Mouse (Mus musculus) midbrain, embryonic 16.5 days (tissue): Measurements from ENCODE around the gene Nudt17. TPM values are rescaled to one million over a fixed set of nuclear protein-coding genes. Genes with fewer than 3 reads are reported as not detected.

Experiments
- ATAC-seq: fragments of 200-750 bp; cut with Nextera tagmentation; 2 replicates; pipeline ENCODE4 v1.8.0; 2017; ENCODE audit warnings: moderate TSS enrichment
- H3K27ac ChIP-seq: fragments of 300-500 bp; sonication (generic); 2 replicates; pipeline ENCODE4 v1.5.1; 2014; ENCODE audit warnings: mild to moderate bottlenecking, low read length, mixed read lengths
- H3K27me3 ChIP-seq: fragments of 300-500 bp; sonication (generic); 2 replicates; pipeline ENCODE4 v1.6.1; 2014; ENCODE audit warnings: low read depth, low read length, mixed read lengths; ENCODE audit not compliant: control insufficient read depth, insufficient read depth
- H3K36me3 ChIP-seq: fragments of 300-500 bp; sonication (generic); 2 replicates; pipeline ENCODE4 v1.6.1; 2014; ENCODE audit warnings: mild to moderate bottlenecking, low read length, moderate library complexity, mixed read lengths; ENCODE audit not compliant: control insufficient read depth, insufficient read depth
- H3K4me1 ChIP-seq: fragments of 300-500 bp; sonication (generic); 2 replicates; pipeline ENCODE4 v1.6.1; 2014; ENCODE audit warnings: mild to moderate bottlenecking, low read length, mixed read lengths; ENCODE audit not compliant: control insufficient read depth, insufficient read depth
- H3K4me2 ChIP-seq: fragments of 300-500 bp; sonication (generic); 2 replicates; pipeline ENCODE4 v1.6.1; 2014; ENCODE audit warnings: mild to moderate bottlenecking, low read length, mixed read lengths
- H3K4me3 ChIP-seq: fragments of 300-500 bp; sonication (generic); 2 replicates; pipeline ENCODE4 v1.5.1; 2014; ENCODE audit warnings: low read depth, mild to moderate bottlenecking, low read length, moderate library complexity, mixed read lengths
- H3K9ac ChIP-seq: fragments of 300-500 bp; sonication (generic); 2 replicates; pipeline ENCODE4 v1.6.1; 2014; ENCODE audit warnings: low read depth, low read length, mixed read lengths
- H3K9me3 ChIP-seq: fragments of 300-500 bp; sonication (generic); replicated peaks from 2 replicates; pipeline ENCODE4 v1.6.1; 2014; ENCODE audit warnings: mild to moderate bottlenecking, low read length, mixed read lengths; ENCODE audit not compliant: control insufficient read depth, poor library complexity, severe bottlenecking
- WGBS: fragments of 180-500 bp; shearing (Covaris S2); extraction: QIAGEN DNeasy Blood & Tissue Kit; methylation state at CpG from one replicate; pipeline ENCODE4 v1.1.7; 2014; 5-methylcytosine and 5-hydroxymethylcytosine counted together
- polyA plus RNA-seq: library from polyadenylated mRNA; unstranded; fragments of >200 nt; fragmentation: Nextera tagmentation; extraction: Ambion mirVana; gene quantifications from 2 replicates; pipeline ENCODE4 v1.2.1, GENCODE M21; 2015

Nudt17 gene
- polyA plus RNA-seq, 1 experiment from 2014 or later: 17.2 TPM

DNA sequence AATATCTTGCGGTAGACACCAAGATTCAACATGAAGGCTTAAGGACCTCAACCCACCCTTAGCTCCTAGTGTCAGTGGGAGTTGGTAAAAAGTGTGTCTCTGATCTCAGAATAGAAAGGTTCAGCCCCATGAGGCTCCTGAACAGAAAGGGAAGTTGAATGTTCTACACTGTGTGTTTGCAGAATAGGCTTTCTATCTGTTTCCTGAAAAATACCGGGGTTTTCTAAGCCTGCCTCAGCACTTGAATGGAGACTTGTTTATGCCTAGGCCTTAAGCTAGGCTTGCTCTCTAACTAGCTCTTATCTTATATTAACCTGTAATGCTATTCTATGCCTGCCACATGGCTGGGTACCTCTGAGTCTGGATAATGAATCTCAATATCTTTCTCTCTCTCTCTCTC is 47.5 kb downstream of the Nudt17 start:
- Histone ChIP-seq H3K4me1 (peaks cover 8% of the 10 kb centered on the region), H3K4me3 (no peak overlapping the region), H3K27me3 (no peaks in the 10 kb centered on the region), H3K9me3 (no peaks in the 10 kb centered on the region), H3K9ac (no peak overlapping the region), H3K36me3 (no peaks in the 10 kb centered on the region), H3K27ac (no peak overlapping the region), H3K4me2 (no peak overlapping the region)
- no peak for ATAC-seq
- WGBS: 87% methylated on average over 2 of the region's 2 CpGs

Other genes with a start within 250 kb of the Nudt17 start
- gene Hfe2, start 183.4 kb downstream of the Nudt17 start, polyA plus RNA-seq: 1.8 and 2.4 TPM in 2 replicates
- 41.5 and 43.5 TPM in 2 replicates for gene Txnip, start 150.6 kb downstream of the Nudt17 start, polyA plus RNA-seq
- 1.6 and 1.8 TPM in 2 replicates for gene Gm16253, start 131.6 kb downstream of the Nudt17 start, polyA plus RNA-seq
- gene Polr3gl, start 114.4 kb downstream of the Nudt17 start, polyA plus RNA-seq: 36.7 and 38.8 TPM in 2 replicates
- 16.4 and 20.6 TPM in 2 replicates for gene Ankrd34a, start 111.9 kb downstream of the Nudt17 start, polyA plus RNA-seq
- 4.0 and 4.7 TPM in 2 replicates for gene Lix1l, start 107.4 kb downstream of the Nudt17 start, polyA plus RNA-seq
- gene Rbm8a, start 78.6 kb downstream of the Nudt17 start, polyA plus RNA-seq: 118 and 123 TPM in 2 replicates
- 60.5 and 67.0 TPM in 2 replicates for gene Pex11b, start 73.2 kb downstream of the Nudt17 start, polyA plus RNA-seq
- gene Gm42957, start 73.1 kb downstream of the Nudt17 start, polyA plus RNA-seq: 0.07 and 0.24 TPM in 2 replicates
- gene Itga10, start 63.0 kb downstream of the Nudt17 start, polyA plus RNA-seq: 1.1 and 1.2 TPM in 2 replicates
- 2.9 and 3.2 TPM in 2 replicates for gene Ankrd35, start 38.4 kb downstream of the Nudt17 start, polyA plus RNA-seq
- gene Pias3, start 12.2 kb downstream of the Nudt17 start, polyA plus RNA-seq: 38.7 and 41.6 TPM in 2 replicates
- 33.3 and 34.0 TPM in 2 replicates for gene Polr3c, start 19.1 kb upstream of the Nudt17 start, polyA plus RNA-seq
- 71.4 and 75.8 TPM in 2 replicates for gene Rnf115, start 19.1 kb upstream of the Nudt17 start, polyA plus RNA-seq
- 0.60 and 0.68 TPM in 2 replicates for gene Pdzk1, start 120.7 kb upstream of the Nudt17 start, polyA plus RNA-seq
- 0.27 and 0.48 TPM in 2 replicates for gene Cd160, start 120.8 kb upstream of the Nudt17 start, polyA plus RNA-seq
- 2.0 and 2.4 TPM in 2 replicates for gene Gja5, start 196.1 kb upstream of the Nudt17 start, polyA plus RNA-seq
- 36.3 and 41.2 TPM in 2 replicates for gene Gpr89, start 196.8 kb upstream of the Nudt17 start, polyA plus RNA-seq
- gene Gja8, start 217.5 kb upstream of the Nudt17 start, polyA plus RNA-seq: 0.04 TPM in 1 of 2 replicates, not detected in the other